Mouse (Mus musculus): Measurements from ENCODE around the gene Pip4k2b.
A peak's percentile ranks its signal among the peaks of the same experiment; 100 is the strongest.

- TF ChIP-seq CTCF (IDR thresholded peaks at IDR 0.05; ENCODE audit: low read depth) (peak; percentile 73), EP300 (IDR thresholded peaks at IDR 0.05; ENCODE audit: low read depth) (no peak)
Observed at GRCm38 (mm10) chr11:97793165-97793564, 48.7 kb upstream of the Pip4k2b start.
